Mouse (Mus musculus): ENCODE measurements at regions not wholly inside any gene's neighbourhood (a gene's known extent, or its start where the extent isn't known, plus 50 kb on each side); places are given as distances from the start of the nearest gene placed in this dataset.

DNA sequence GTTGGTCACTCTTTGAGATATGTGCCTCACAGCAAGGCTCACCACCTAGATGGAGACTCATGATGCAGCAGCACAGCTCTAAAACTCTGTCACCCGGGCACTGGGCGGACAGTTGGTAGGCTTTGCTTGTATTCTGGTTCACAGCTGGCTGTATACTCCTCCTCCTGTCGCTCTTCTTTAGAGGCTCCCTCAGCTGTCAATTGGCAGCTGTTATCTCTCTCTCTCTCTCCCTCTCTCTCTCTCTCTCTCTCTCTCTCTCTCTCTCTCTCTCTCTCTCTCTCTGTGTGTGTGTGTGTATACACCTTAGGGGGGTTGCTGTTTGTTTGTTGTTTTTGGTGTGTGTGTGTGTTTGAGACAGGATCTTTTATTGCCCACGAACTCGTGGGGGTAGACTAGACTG lies 66.3 kb upstream of the Laptm4a start:
- no peak overlapping the region for H3K27ac ChIP-seq (ENCODE audit: control insufficient read depth, low read depth, low read length)
- H3K9me3 ChIP-seq (replicated peaks; ENCODE audit: insufficient read depth, low read length) = no peaks in the 10 kb centered on the region
- H3K36me3 ChIP-seq (ENCODE audit: control insufficient read depth in 1 of 2, insufficient read depth in 2 of 2, low read length in 2 of 2) = no peaks in the 10 kb centered on the region
- no peaks in the 10 kb centered on the region for H3K79me2 ChIP-seq (ENCODE audit: control insufficient read depth, insufficient read depth, low read length, poor library complexity)
- DNase-seq (ENCODE audit: low read depth, low spot score) = no peak
- H3K4me1 ChIP-seq (ENCODE audit: control insufficient read depth in 1 of 2, insufficient read depth in 2 of 2, low read length in 2 of 2) = peaks cover 0 to 7% of the 10 kb centered on the region in 2 experiments; a peak in 2 of 4 replicates
- H3K9ac ChIP-seq (ENCODE audit: control insufficient read depth, low read depth, low read length, poor library complexity, severe bottlenecking) = no peak overlapping the region
- TF ChIP-seq MAX (IDR thresholded peaks at IDR 0.05; ENCODE audit: low read length) (no peak), JUND (IDR thresholded peaks at IDR 0.05; ENCODE audit: low read depth, low read length) (peak; percentile 71; the same call in 1 of the 2 replicates)
- peaks cover 0 to 4% of the 10 kb centered on the region in 2 experiments; a peak in 2 of 4 replicates for H3K27me3 ChIP-seq (ENCODE audit: control insufficient read depth in 1 of 2, insufficient read depth in 2 of 2, low read length in 2 of 2)
- H3K4me3 ChIP-seq (ENCODE audit: control insufficient read depth in 1 of 2, insufficient read depth in 1 of 2, low read depth in 2 of 2, low read length in 2 of 2) = no peak overlapping the region

DNA sequence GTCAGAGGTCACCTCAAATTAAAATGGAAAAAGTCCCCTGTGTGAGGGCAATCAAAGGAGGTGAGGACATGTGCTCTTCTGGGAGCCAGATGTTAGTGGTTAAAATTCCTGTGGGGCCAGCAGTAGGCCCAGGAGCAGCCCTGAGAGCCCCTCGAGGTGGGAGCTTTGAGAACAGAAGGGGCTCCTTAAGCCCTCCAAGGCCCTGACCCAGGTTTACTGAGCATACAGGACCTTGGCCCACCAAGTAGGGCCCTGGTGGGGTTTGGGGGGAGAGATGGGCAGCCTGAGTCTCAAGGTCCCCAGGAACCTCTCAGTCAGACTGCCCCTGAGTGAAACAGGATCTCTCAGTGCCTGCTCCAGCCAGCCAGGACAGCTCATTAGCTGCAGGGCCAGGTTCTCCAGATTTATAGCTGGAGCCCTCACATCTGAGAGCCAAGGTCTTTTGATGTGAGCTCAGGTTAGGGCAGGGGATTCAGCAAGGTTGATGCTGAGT lies 65.4 kb upstream of the Laptm4a start:
- Histone ChIP-seq H3K79me2 (ENCODE audit: control insufficient read depth, insufficient read depth, low read length, poor library complexity) (no peaks in the 10 kb centered on the region), H3K27ac (ENCODE audit: control insufficient read depth, low read depth, low read length) (no peak overlapping the region), H3K9me3 (replicated peaks; ENCODE audit: insufficient read depth, low read length) (no peaks in the 10 kb centered on the region), H3K4me1 (ENCODE audit: control insufficient read depth in 1 of 2, insufficient read depth in 2 of 2, low read length in 2 of 2) (peaks cover 0 to 7% of the 10 kb centered on the region in 2 experiments; a peak in 2 of 4 replicates), H3K9ac (ENCODE audit: control insufficient read depth, low read depth, low read length, poor library complexity, severe bottlenecking) (no peak overlapping the region), H3K36me3 (ENCODE audit: control insufficient read depth in 1 of 2, insufficient read depth in 2 of 2, low read length in 2 of 2) (no peaks in the 10 kb centered on the region), H3K4me3 (ENCODE audit: control insufficient read depth in 1 of 2, insufficient read depth in 1 of 2, low read depth in 2 of 2, low read length in 2 of 2) (no peak overlapping the region), H3K27me3 (ENCODE audit: control insufficient read depth in 1 of 2, insufficient read depth in 2 of 2, low read length in 2 of 2) (peaks cover 0 to 4% of the 10 kb centered on the region in 2 experiments; a peak in 2 of 4 replicates)
- TF ChIP-seq POLR2A (IDR thresholded peaks at IDR 0.05; ENCODE audit: control insufficient read depth in 1 of 2, insufficient read depth in 1 of 2, low read depth in 1 of 2, low read length in 2 of 2, poor library complexity in 1 of 2) = no peak
- no peak for TF ChIP-seq ELF1 (IDR thresholded peaks at IDR 0.05; ENCODE audit: low read depth, low read length)
- no peak for TF ChIP-seq GATA1 (IDR thresholded peaks at IDR 0.05; ENCODE audit: low read depth, low read length)
- TF ChIP-seq MEF2A (IDR thresholded peaks at IDR 0.05; ENCODE audit: extremely low read depth, insufficient replicate concordance, low read depth, low read length, poor library complexity, severe bottlenecking) = no peak
- no peak for TF ChIP-seq KAT2A (conservative IDR thresholded peaks at IDR 0.05; ENCODE audit: low read depth, low read length)
- TF ChIP-seq MAX (IDR thresholded peaks at IDR 0.05; ENCODE audit: low read length) = no peak
- no peak for TF ChIP-seq ETS1 (IDR thresholded peaks at IDR 0.05; ENCODE audit: low read depth, low read length)
- no peak for DNase-seq (ENCODE audit: low read depth, low spot score)

DNA sequence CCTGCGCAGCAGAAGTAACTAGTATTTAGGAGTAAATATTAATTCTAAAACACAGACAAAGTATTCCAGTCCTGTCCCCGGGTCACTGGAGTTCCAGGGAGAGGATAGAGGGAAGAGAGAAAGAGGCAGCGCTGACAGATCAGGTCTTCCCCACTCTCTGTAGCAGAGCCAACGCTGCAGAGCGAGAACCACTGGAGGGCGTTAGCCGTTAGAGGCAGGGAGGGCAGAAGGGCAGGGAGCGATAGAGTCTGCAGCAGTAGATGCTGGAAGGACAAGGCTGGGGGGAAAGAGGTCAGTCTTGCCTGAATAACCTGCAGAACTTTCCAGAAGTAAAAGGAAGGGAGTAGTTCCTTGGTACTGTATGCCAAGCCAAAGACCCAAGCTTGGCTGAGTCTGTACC lies 64.2 kb upstream of the Laptm4a start:
- Histone ChIP-seq H3K36me3 (ENCODE audit: control insufficient read depth in 1 of 2, insufficient read depth in 2 of 2, low read length in 2 of 2) (no peaks in the 10 kb centered on the region), H3K27ac (ENCODE audit: control insufficient read depth, low read depth, low read length) (no peak overlapping the region), H3K4me3 (ENCODE audit: control insufficient read depth in 1 of 2, insufficient read depth in 1 of 2, low read depth in 2 of 2, low read length in 2 of 2) (no peak overlapping the region), H3K9ac (ENCODE audit: control insufficient read depth, low read depth, low read length, poor library complexity, severe bottlenecking) (no peak overlapping the region), H3K4me1 (ENCODE audit: control insufficient read depth in 1 of 2, insufficient read depth in 2 of 2, low read length in 2 of 2) (peaks cover 0 to 7% of the 10 kb centered on the region in 2 experiments; a peak in 2 of 4 replicates), H3K79me2 (ENCODE audit: control insufficient read depth, insufficient read depth, low read length, poor library complexity) (no peaks in the 10 kb centered on the region), H3K9me3 (replicated peaks; ENCODE audit: insufficient read depth, low read length) (no peaks in the 10 kb centered on the region), H3K27me3 (ENCODE audit: control insufficient read depth in 1 of 2, insufficient read depth in 2 of 2, low read length in 2 of 2) (peaks cover 0 to 4% of the 10 kb centered on the region in 2 experiments; a peak in 2 of 4 replicates)
- no peak for TF ChIP-seq MXI1 (IDR thresholded peaks at IDR 0.05; ENCODE audit: low read depth, low read length)
- TF ChIP-seq SMC3 (IDR thresholded peaks at IDR 0.05; ENCODE audit: low read depth, low read length) = no peak
- no peak for TF ChIP-seq ETS1 (IDR thresholded peaks at IDR 0.05; ENCODE audit: low read depth, low read length)
- TF ChIP-seq RCOR1 (IDR thresholded peaks at IDR 0.05; ENCODE audit: low read depth, low read length) = no peak
- TF ChIP-seq CHD1 (IDR thresholded peaks at IDR 0.05; ENCODE audit: low read depth, low read length) = no peak
- no peak for DNase-seq (ENCODE audit: low read depth, low spot score)

All from MEL (cell line).